ENCODE assay signal across 27 mouse cellular contexts in genomic region chr11:98086574-98086973, GRCm38 (mm10). TPM values are rescaled to one million over a fixed set of nuclear protein-coding genes. Genes with fewer than 3 reads are reported as not detected.
DNase-seq lines count a peak whose midpoint lies in the region; ATAC-seq and TF ChIP-seq lines count a peak whose summit lies in the region.
"Had no signal": no experiment of that assay in that cellular context is flagged by ENCODE, and none has a peak within 500 bp of the region (broad histone marks: within the 10 kb centered on the region; RNA-seq: fewer than 3 reads in every experiment).

No protein-coding gene starts in this region.

- peak; percentile 22; the same call in 1 of the 2 replicates for TF ChIP-seq CTCF in lung, postnatal 0 days (IDR thresholded peaks at IDR 0.05)
- TF ChIP-seq CTCF in ES-Bruce4 (IDR thresholded peaks at IDR 0.05; ENCODE audit: low read depth, low read length) = peak; percentile 24

- H3K27ac ChIP-seq in lung, postnatal 0 days (ENCODE audit: low read length) = no peak overlapping the region
- no peak overlapping the region for H3K27ac ChIP-seq in ES-Bruce4 (ENCODE audit: insufficient read depth, low read length)
- H3K27ac ChIP-seq in intestine, embryonic 16.5 days (ENCODE audit: low read length) = no peak overlapping the region
- no peak overlapping the region for H3K27ac ChIP-seq in hindbrain, embryonic 10.5 days
- H3K27ac ChIP-seq: embryonic facial prominence, embryonic 15.5 days; forebrain, embryonic 10.5 days; heart, embryonic 15.5 days; hindbrain, embryonic 13.5 days; hindbrain, postnatal 0 days had no signal

- H3K9ac ChIP-seq in lung, postnatal 0 days (replicated peaks; ENCODE audit: low read depth) = no peak overlapping the region
- H3K9ac ChIP-seq in ES-Bruce4 (ENCODE audit: low read depth, poor library complexity, severe bottlenecking) = no peak overlapping the region
- H3K9ac ChIP-seq in intestine, embryonic 16.5 days (ENCODE audit: low read depth, low read length) = no peak overlapping the region
- H3K9ac ChIP-seq: embryonic facial prominence, embryonic 15.5 days; heart, embryonic 15.5 days; hindbrain, embryonic 13.5 days had no signal

- H3K4me1 ChIP-seq in lung, postnatal 0 days (ENCODE audit: insufficient read depth, low read depth, low read length) = no peaks in the 10 kb centered on the region
- peaks cover 4% of the 10 kb centered on the region for H3K4me1 ChIP-seq in ES-Bruce4 (ENCODE audit: control insufficient read depth, insufficient read depth, low read length)
- H3K4me1 ChIP-seq in intestine, embryonic 16.5 days (ENCODE audit: control insufficient read depth, insufficient read depth, low read length) = no peaks in the 10 kb centered on the region
- H3K4me1 ChIP-seq in hindbrain, embryonic 10.5 days (replicated peaks) = peaks cover 5% of the 10 kb centered on the region
- H3K4me1 ChIP-seq: hindbrain, embryonic 13.5 days had no signal

- H3K4me2 ChIP-seq in lung, postnatal 0 days (replicated peaks; ENCODE audit: low read depth, low read length) = no peak overlapping the region
- H3K4me2 ChIP-seq in intestine, embryonic 16.5 days (ENCODE audit: low read depth, low read length) = no peak overlapping the region
- H3K4me2 ChIP-seq: embryonic facial prominence, embryonic 15.5 days; heart, embryonic 11.5 days; heart, embryonic 15.5 days; hindbrain, embryonic 13.5 days had no signal

- TF ChIP-seq POLR2A in ES-Bruce4 (IDR thresholded peaks at IDR 0.05; ENCODE audit: insufficient read depth, low read length) = no peak

- 65% methylated on average over 7 of the region's 7 CpGs for WGBS in lung, postnatal 0 days
- WGBS in intestine, embryonic 16.5 days = 74% methylated on average over 7 of the region's 7 CpGs
- WGBS in hindbrain, embryonic 10.5 days = 73% methylated on average over 7 of the region's 7 CpGs

- no peak overlapping the region for H3K4me3 ChIP-seq in lung, postnatal 0 days (ENCODE audit: low read depth, low read length)
- H3K4me3 ChIP-seq in ES-Bruce4 (ENCODE audit: low read depth, low read length) = no peak overlapping the region
- no peak overlapping the region for H3K4me3 ChIP-seq in intestine, embryonic 16.5 days (ENCODE audit: low read length)
- no peak overlapping the region for H3K4me3 ChIP-seq in hindbrain, embryonic 10.5 days
- H3K4me3 ChIP-seq: embryonic facial prominence, embryonic 15.5 days; erythroblast, embryonic 14.5 days; forebrain, embryonic 10.5 days; heart, embryonic 15.5 days; hindbrain, embryonic 13.5 days had no signal

- no peak for ATAC-seq in lung, postnatal 0 days
- ATAC-seq in intestine, embryonic 16.5 days = no peak
- ATAC-seq: CD4-positive, CD25-positive, alpha-beta regulatory T cell, adult 4 months; forebrain, embryonic 14.5 days; hindbrain, postnatal 0 days had no signal

- TF ChIP-seq EP300 in lung, postnatal 0 days (IDR thresholded peaks at IDR 0.05) = no peak
- no peak for TF ChIP-seq EP300 in ES-Bruce4 (IDR thresholded peaks at IDR 0.05; ENCODE audit: insufficient read depth, low read depth, low read length)

- peaks cover 26% of the 10 kb centered on the region; the same call in 1 of the 2 replicates for H3K36me3 ChIP-seq in lung, postnatal 0 days (ENCODE audit: insufficient read depth, low read length)
- 0 out of 2 replicates have a peak, but pooled peaks cover 8% of the 10 kb centered on the region for H3K36me3 ChIP-seq in ES-Bruce4 (ENCODE audit: control insufficient read depth, insufficient read depth, low read length, poor library complexity, severe bottlenecking)
- peaks cover 6% of the 10 kb centered on the region; the same call in 1 of the 2 replicates for H3K36me3 ChIP-seq in intestine, embryonic 16.5 days (ENCODE audit: control insufficient read depth, insufficient read depth, low read length)
- peaks cover 63% of the 10 kb centered on the region for H3K36me3 ChIP-seq in hindbrain, embryonic 10.5 days

- H3K27me3 ChIP-seq in lung, postnatal 0 days (replicated peaks; ENCODE audit: insufficient read depth, low read length) = no peaks in the 10 kb centered on the region
- no peaks in the 10 kb centered on the region for H3K27me3 ChIP-seq in ES-Bruce4 (ENCODE audit: control insufficient read depth, insufficient read depth, low read length, poor library complexity, severe bottlenecking)
- no peaks in the 10 kb centered on the region for H3K27me3 ChIP-seq in intestine, embryonic 16.5 days (replicated peaks; ENCODE audit: control insufficient read depth, insufficient read depth, low read length)
- no peaks in the 10 kb centered on the region for H3K27me3 ChIP-seq in hindbrain, embryonic 10.5 days (ENCODE audit: insufficient read depth, poor library complexity, severe bottlenecking)
- H3K27me3 ChIP-seq: embryonic facial prominence, embryonic 15.5 days; heart, embryonic 15.5 days; hindbrain, embryonic 13.5 days had no signal

- no peaks in the 10 kb centered on the region for H3K9me3 ChIP-seq in lung, postnatal 0 days (ENCODE audit: low read length)
- no peaks in the 10 kb centered on the region for H3K9me3 ChIP-seq in ES-Bruce4 (replicated peaks; ENCODE audit: control insufficient read depth, insufficient read depth, low read length, poor library complexity, severe bottlenecking)
- H3K9me3 ChIP-seq in intestine, embryonic 16.5 days (ENCODE audit: control insufficient read depth, low read length) = no peaks in the 10 kb centered on the region
- no peaks in the 10 kb centered on the region for H3K9me3 ChIP-seq in hindbrain, embryonic 10.5 days
- H3K9me3 ChIP-seq: embryonic facial prominence, embryonic 15.5 days; forebrain, embryonic 10.5 days; heart, embryonic 15.5 days; hindbrain, embryonic 13.5 days had no signal

- no peak for DNase-seq in lung, postnatal 0 days (ENCODE audit: low spot score)
- DNase-seq in lung, adult 18-20 months = no peak
- DNase-seq in ZHBTc4 (ENCODE audit: low read depth, low spot score) = peak; percentile 67
- no peak for DNase-seq in hindbrain, embryonic 10.5 days (ENCODE audit: low spot score)
- DNase-seq in frontal cortex, postnatal 14 days (ENCODE audit: low spot score in 2 of 2) = no peak
- DNase-seq: adrenal gland, adult 8-10 months; adrenal gland, postnatal 36 days; B cell, adult 2 months; cerebellum, adult 11 months; cerebellum, adult 8-10 months; cerebellum, postnatal 14 days; embryo, embryonic 11 days; gastrocnemius, postnatal 10 days; heart, adult 18-20 months; heart, postnatal 36 days; kidney, adult 18-20 months had no signal

RNA-seq across cellular contexts. Expression of gene Stac2, which starts 33.3 kb away (rescaled TPM):
- polyA plus RNA-seq in lung, postnatal 0 days (2015; fragmentation: Nextera tagmentation; extraction: Ambion mirVana) = 0.10 and 0.11 TPM in 2 replicates
- 5.6 and 9.6 TPM in 2 replicates for polyA plus RNA-seq in ES-Bruce4 (2011; ENCODE audit: insufficient read depth, insufficient read length, low read depth, missing spikeins)
- polyA plus RNA-seq in intestine, embryonic 16.5 days (2015; fragmentation: Nextera tagmentation; extraction: Ambion mirVana) = 0.29 TPM in 2 replicates
- 1.1 and 1.5 TPM in 2 replicates for polyA plus RNA-seq in hindbrain, embryonic 10.5 days (2016; fragmentation: Nextera tagmentation; extraction: Ambion mirVana)
- polyA plus RNA-seq: CD4-positive, CD25-positive, alpha-beta regulatory T cell, adult 4 months; erythroblast, embryonic 14.5 days had no signal
